Mouse (Mus musculus) testis, postnatal 10 days (tissue): ENCODE results near the gene Lingo1.

Experiments used
- DNase-seq: peaks from one replicate; pipeline ENCODE4 v3.0.0; 2021; ENCODE audit warnings: low spot score

Gene Lingo1

GRCm38 (mm10) chr9:56776881-56777801, 19.1 kb downstream of the Lingo1 start:
- DNase-seq = no peak

GRCm38 (mm10) chr9:56775161-56775934, 20.9 kb downstream of the Lingo1 start:
- DNase-seq = no peak

GRCm38 (mm10) chr9:56774231-56774630, 22.0 kb downstream of the Lingo1 start:
- peak; percentile 77 for DNase-seq

GRCm38 (mm10) chr9:56773666-56774065, 22.6 kb downstream of the Lingo1 start:
- no peak for DNase-seq

GRCm38 (mm10) chr9:56767653-56768136, 28.6 kb downstream of the Lingo1 start:
- peak; percentile 60 for DNase-seq

GRCm38 (mm10) chr9:56766629-56767357, 29.5 kb downstream of the Lingo1 start:
- no peak for DNase-seq

- DNase-seq = no peak
These were observed 34.1 kb downstream of the Lingo1 start for GRCm38 (mm10) chr9:56762106-56762562.

GRCm38 (mm10) chr9:56757791-56758190, 38.5 kb downstream of the Lingo1 start:
- DNase-seq = no peak

- DNase-seq = no peak
These were observed 41.1 kb downstream of the Lingo1 start for GRCm38 (mm10) chr9:56755119-56755518.

- no peak for DNase-seq
These were observed 42.9 kb downstream of the Lingo1 start for GRCm38 (mm10) chr9:56753386-56753785.

GRCm38 (mm10) chr9:56748056-56748455, 48.2 kb downstream of the Lingo1 start:
- no peak for DNase-seq

GRCm38 (mm10) chr9:56746926-56747294, 49.4 kb downstream of the Lingo1 start:
- no peak for DNase-seq

GRCm38 (mm10) chr9:56746195-56746925, 49.9 kb downstream of the Lingo1 start:
- DNase-seq = no peak

- no peak for DNase-seq
These were observed 51.9 kb downstream of the Lingo1 start for GRCm38 (mm10) chr9:56744369-56744768.

GRCm38 (mm10) chr9:56739181-56739737, 57.0 kb downstream of the Lingo1 start:
- no peak for DNase-seq

GRCm38 (mm10) chr9:56738261-56739171, 57.8 kb downstream of the Lingo1 start:
- DNase-seq = peak; percentile 86

GRCm38 (mm10) chr9:56734398-56734797, 61.9 kb downstream of the Lingo1 start:
- no peak for DNase-seq

GRCm38 (mm10) chr9:56730997-56731396, 65.3 kb downstream of the Lingo1 start:
- DNase-seq = no peak

- DNase-seq = peak; percentile 63
These were observed 67.1 kb downstream of the Lingo1 start for GRCm38 (mm10) chr9:56729145-56729544.
